Mouse (Mus musculus) embryonic facial prominence, embryonic 11.5 days (tissue): ENCODE measurements around the gene Ptpn7. TPM values are rescaled to one million over a fixed set of nuclear protein-coding genes. Genes with fewer than 3 reads are reported as not detected.
"Not testable (repeated sequence)": the region's sequence is repeated elsewhere in the genome, so short reads cannot be mapped to it uniquely, and the experiment has no call there.

Experiments
- ATAC-seq: fragments of 200-750 bp; cut with Nextera tagmentation; replicated peaks from 2 replicates; pipeline ENCODE4 v1.8.0; 2017; ENCODE audit warnings: low read depth; ENCODE audit not compliant: insufficient number of reproducible peaks, low FRiP score, low TSS enrichment
- DNase-seq: peaks from one replicate; pipeline ENCODE4 v3.0.0-alpha.2; 2015; ENCODE audit warnings: low spot score
- H3K27ac ChIP-seq: fragments of 300-500 bp; sonication (generic); replicated peaks from 2 replicates; pipeline ENCODE4 v1.5.1; 2014; ENCODE audit warnings: mild to moderate bottlenecking, low read depth, low read length, control low read depth
- H3K27me3 ChIP-seq: fragments of 300-500 bp; sonication (generic); 2 replicates; pipeline ENCODE4 v1.6.1; 2014; ENCODE audit warnings: mild to moderate bottlenecking, low read length, moderate library complexity, mixed read lengths; ENCODE audit not compliant: control insufficient read depth, insufficient read depth
- H3K36me3 ChIP-seq: fragments of 300-500 bp; sonication (generic); replicated peaks from 2 replicates; pipeline ENCODE4 v1.6.1; 2014; ENCODE audit warnings: low read depth, mild to moderate bottlenecking, low read length, moderate library complexity, mixed read lengths; ENCODE audit not compliant: control insufficient read depth, insufficient read depth
- H3K4me1 ChIP-seq: fragments of 300-500 bp; sonication (generic); 2 replicates; pipeline ENCODE4 v1.6.1; 2014; ENCODE audit warnings: low read length, mixed read lengths; ENCODE audit not compliant: control insufficient read depth, insufficient read depth
- H3K4me2 ChIP-seq: fragments of 300-500 bp; sonication (generic); 2 replicates; pipeline ENCODE4 v1.6.1; 2014; ENCODE audit warnings: low read depth, mild to moderate bottlenecking, control low read depth, low read length, moderate library complexity
- H3K4me3 ChIP-seq: fragments of 300-500 bp; sonication (generic); 2 replicates; pipeline ENCODE4 v1.5.1; 2014; ENCODE audit warnings: low read depth, low read length, control low read depth
- H3K9ac ChIP-seq: fragments of 300-500 bp; sonication (generic); replicated peaks from 2 replicates; pipeline ENCODE4 v1.6.1; 2014; ENCODE audit warnings: mild to moderate bottlenecking, control low read depth, low read length
- H3K9me3 ChIP-seq: fragments of 300-500 bp; sonication (generic); replicated peaks from 2 replicates; pipeline ENCODE4 v1.6.1; 2016; ENCODE audit warnings: mild to moderate bottlenecking, low read length, inconsistent platforms, mixed read lengths; ENCODE audit not compliant: control insufficient read depth
- WGBS: fragments of 180-500 bp; shearing (Covaris S2); extraction: QIAGEN DNeasy Blood & Tissue Kit; methylation state at CpG from one replicate; pipeline ENCODE4 v1.1.7; 2014; 5-methylcytosine and 5-hydroxymethylcytosine counted together
- polyA plus RNA-seq: library from polyadenylated mRNA; unstranded; fragments of >200 nt; fragmentation: Nextera tagmentation; extraction: Ambion mirVana; gene quantifications from 2 replicates; pipeline ENCODE4 v1.2.1, GENCODE M21; 2014

Ptpn7 gene
- polyA plus RNA-seq, 1 experiment from 2014 or later: 1.9 TPM

GRCm38 (mm10) chr1:135183448-135183847 lies 50.9 kb downstream of the Ptpn7 start:
- DNase-seq (no peak), ATAC-seq (no peak)
- no peak overlapping the region for H3K4me2 ChIP-seq
- H3K9ac ChIP-seq: no peak overlapping the region
- H3K27me3 ChIP-seq: no peaks in the 10 kb centered on the region
- no peak overlapping the region for H3K27ac ChIP-seq
- H3K36me3 ChIP-seq: no peaks in the 10 kb centered on the region
- no peaks in the 10 kb centered on the region for H3K4me1 ChIP-seq
- no peaks in the 10 kb centered on the region for H3K9me3 ChIP-seq
- H3K4me3 ChIP-seq: no peak overlapping the region
- 64% methylated on average over 4 of the region's 4 CpGs for WGBS

- Histone ChIP-seq H3K27me3 (no peaks in the 10 kb centered on the region), H3K4me1 (no peaks in the 10 kb centered on the region), H3K4me2 (no peak overlapping the region), H3K9ac (no peak overlapping the region), H3K9me3 (no peaks in the 10 kb centered on the region), H3K4me3 (no peak overlapping the region), H3K27ac (no peak overlapping the region), H3K36me3 (no peaks in the 10 kb centered on the region)
- DNase-seq: no peak
- no peak for ATAC-seq
- WGBS: 60% methylated on average over 11 of the region's 11 CpGs
These were observed 51.6 kb downstream of the Ptpn7 start for GRCm38 (mm10) chr1:135183941-135184570.

GRCm38 (mm10) chr1:135185936-135186335 lies 53.4 kb downstream of the Ptpn7 start:
- no peak overlapping the region for H3K4me2 ChIP-seq
- no peaks in the 10 kb centered on the region for H3K4me1 ChIP-seq
- H3K27me3 ChIP-seq: no peaks in the 10 kb centered on the region
- H3K36me3 ChIP-seq: no peaks in the 10 kb centered on the region
- no peak overlapping the region for H3K4me3 ChIP-seq
- no peak for DNase-seq
- no peak overlapping the region for H3K27ac ChIP-seq
- no peak for ATAC-seq
- WGBS: 33% methylated on average over 5 of the region's 5 CpGs
- H3K9ac ChIP-seq: no peak overlapping the region
- H3K9me3 ChIP-seq: no peaks in the 10 kb centered on the region

GRCm38 (mm10) chr1:135186427-135186826 lies 53.9 kb downstream of the Ptpn7 start:
- Histone ChIP-seq H3K4me3 (no peak overlapping the region), H3K36me3 (no peaks in the 10 kb centered on the region), H3K9ac (no peak overlapping the region), H3K27ac (no peak overlapping the region), H3K4me2 (no peak overlapping the region), H3K27me3 (no peaks in the 10 kb centered on the region), H3K9me3 (no peaks in the 10 kb centered on the region), H3K4me1 (no peaks in the 10 kb centered on the region)
- ATAC-seq (no peak), DNase-seq (no peak)
- WGBS: 37% methylated on average over 8 of the region's 8 CpGs

GRCm38 (mm10) chr1:135187016-135187415 lies 54.5 kb downstream of the Ptpn7 start:
- not testable (repeated sequence) for H3K27me3 ChIP-seq, ATAC-seq, H3K36me3 ChIP-seq, H3K4me1 ChIP-seq, H3K9me3 ChIP-seq, H3K27ac ChIP-seq, H3K9ac ChIP-seq, DNase-seq, H3K4me2 ChIP-seq, H3K4me3 ChIP-seq
- WGBS: 24% methylated on average over 2 of the region's 2 CpGs

- no peaks in the 10 kb centered on the region for H3K9me3 ChIP-seq
- ATAC-seq (no peak), DNase-seq (no peak)
- 21% methylated on average over 3 of the region's 3 CpGs for WGBS
- no peak overlapping the region for H3K9ac ChIP-seq
- no peak overlapping the region for H3K4me2 ChIP-seq
- H3K27ac ChIP-seq: no peak overlapping the region
- H3K27me3 ChIP-seq: no peaks in the 10 kb centered on the region
- H3K4me1 ChIP-seq: no peaks in the 10 kb centered on the region
- no peaks in the 10 kb centered on the region for H3K36me3 ChIP-seq
- H3K4me3 ChIP-seq: no peak overlapping the region
These were observed 55.7 kb downstream of the Ptpn7 start for GRCm38 (mm10) chr1:135188197-135188596.

GRCm38 (mm10) chr1:135189186-135189585 lies 56.7 kb downstream of the Ptpn7 start:
- 87% methylated on average over 4 of the region's 4 CpGs for WGBS
- DNase-seq (no peak), ATAC-seq (no peak)
- H3K9ac ChIP-seq: no peak overlapping the region
- no peaks in the 10 kb centered on the region for H3K9me3 ChIP-seq
- H3K27ac ChIP-seq: no peak overlapping the region
- H3K4me1 ChIP-seq: no peaks in the 10 kb centered on the region
- no peak overlapping the region for H3K4me2 ChIP-seq
- no peak overlapping the region for H3K4me3 ChIP-seq
- no peaks in the 10 kb centered on the region for H3K27me3 ChIP-seq
- no peaks in the 10 kb centered on the region for H3K36me3 ChIP-seq

GRCm38 (mm10) chr1:135194335-135194734 lies 61.8 kb downstream of the Ptpn7 start:
- not testable (repeated sequence) for H3K4me2 ChIP-seq, H3K9me3 ChIP-seq, ATAC-seq, H3K27me3 ChIP-seq, H3K4me3 ChIP-seq, H3K9ac ChIP-seq, H3K4me1 ChIP-seq, DNase-seq, H3K27ac ChIP-seq, H3K36me3 ChIP-seq
- WGBS: 88% methylated on average over 5 of the region's 5 CpGs
